Mouse (Mus musculus) neural tube, embryonic 14.5 days (tissue): ENCODE measurements around the gene Mfsd12. TPM values are rescaled to one million over a fixed set of nuclear protein-coding genes. Genes with fewer than 3 reads are reported as not detected.

Experiments
- ATAC-seq: fragments of 200-750 bp; cut with Nextera tagmentation; 2 replicates; pipeline ENCODE4 v1.8.0; 2017; ENCODE audit warnings: low read depth, mild to moderate bottlenecking, moderate TSS enrichment, moderate library complexity
- H3K27ac ChIP-seq: fragments of 300-500 bp; sonication (generic); 2 replicates; pipeline ENCODE4 v1.5.1; 2014; ENCODE audit warnings: low read depth, mild to moderate bottlenecking, control low read depth, low read length, moderate library complexity, mixed read lengths
- H3K27me3 ChIP-seq: fragments of 300-500 bp; sonication (generic); 2 replicates; pipeline ENCODE4 v1.6.1; 2014; ENCODE audit warnings: low read length; ENCODE audit not compliant: control insufficient read depth, insufficient read depth
- H3K36me3 ChIP-seq: fragments of 300-500 bp; sonication (generic); 2 replicates; pipeline ENCODE4 v1.6.1; 2014; ENCODE audit warnings: low read length, mixed read lengths; ENCODE audit not compliant: control insufficient read depth, insufficient read depth
- H3K4me1 ChIP-seq: fragments of 300-500 bp; sonication (generic); 2 replicates; pipeline ENCODE4 v1.6.1; 2014; ENCODE audit warnings: low read length; ENCODE audit not compliant: control insufficient read depth, insufficient read depth
- H3K4me2 ChIP-seq: fragments of 300-500 bp; sonication (generic); 2 replicates; pipeline ENCODE4 v1.6.1; 2014; ENCODE audit warnings: mild to moderate bottlenecking, low read depth, low read length, control low read depth
- H3K4me3 ChIP-seq: fragments of 300-500 bp; sonication (generic); 2 replicates; pipeline ENCODE4 v1.5.1; 2014; ENCODE audit warnings: low read depth, low read length, control low read depth, mixed read lengths
- H3K9ac ChIP-seq: fragments of 300-500 bp; sonication (generic); replicated peaks from 2 replicates; pipeline ENCODE4 v1.6.1; 2014; ENCODE audit warnings: low read depth, mild to moderate bottlenecking, control low read depth, low read length, mixed read lengths
- H3K9me3 ChIP-seq: fragments of 300-500 bp; sonication (generic); 2 replicates; pipeline ENCODE4 v1.6.1; 2016; ENCODE audit warnings: low read length; ENCODE audit not compliant: control insufficient read depth
- WGBS: fragments of 180-500 bp; shearing (Covaris S2); extraction: QIAGEN DNeasy Blood & Tissue Kit; methylation state at CpG from one replicate; pipeline ENCODE4 v1.1.7; 2014; 5-methylcytosine and 5-hydroxymethylcytosine counted together
- polyA plus RNA-seq: library from polyadenylated mRNA; unstranded; fragments of >200 nt; fragmentation: Nextera tagmentation; extraction: Ambion mirVana; gene quantifications from 2 replicates; pipeline ENCODE4 v1.2.1, GENCODE M21; 2014

Gene Mfsd12
- polyA plus RNA-seq, 1 experiment from 2014 or later, result 8.7 TPM

DNA sequence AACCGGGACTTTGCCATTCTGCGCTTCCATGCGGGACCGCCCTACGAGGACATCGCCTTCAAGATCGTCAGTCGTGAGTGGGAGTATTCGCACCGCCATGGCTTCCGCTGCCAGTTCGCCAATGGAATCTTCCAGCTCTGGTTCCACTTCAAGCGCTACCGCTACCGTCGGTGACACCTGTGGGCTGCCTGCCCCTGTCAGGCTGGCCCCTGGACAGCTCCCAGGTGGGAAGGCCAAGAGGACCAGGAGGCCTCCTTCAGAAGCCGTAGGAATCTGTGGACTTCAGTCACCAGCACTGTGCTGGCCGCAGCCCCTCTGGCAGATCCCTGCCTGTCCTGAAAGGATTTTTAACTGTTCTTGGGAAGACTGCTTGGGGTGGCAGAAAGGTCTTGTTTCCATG is 31.5 kb upstream of the Mfsd12 start:
- Histone ChIP-seq H3K9ac (no peak overlapping the region), H3K27ac (no peak overlapping the region), H3K4me2 (no peak overlapping the region), H3K36me3 (peaks cover 44% of the 10 kb centered on the region), H3K9me3 (no peaks in the 10 kb centered on the region), H3K4me3 (no peak overlapping the region), H3K27me3 (0 out of 2 replicates have a peak, but pooled peaks cover 2% of the 10 kb centered on the region), H3K4me1 (peaks cover 6% of the 10 kb centered on the region)
- ATAC-seq, result no peak
- WGBS, result 96% methylated on average over 18 of the region's 18 CpGs

DNA sequence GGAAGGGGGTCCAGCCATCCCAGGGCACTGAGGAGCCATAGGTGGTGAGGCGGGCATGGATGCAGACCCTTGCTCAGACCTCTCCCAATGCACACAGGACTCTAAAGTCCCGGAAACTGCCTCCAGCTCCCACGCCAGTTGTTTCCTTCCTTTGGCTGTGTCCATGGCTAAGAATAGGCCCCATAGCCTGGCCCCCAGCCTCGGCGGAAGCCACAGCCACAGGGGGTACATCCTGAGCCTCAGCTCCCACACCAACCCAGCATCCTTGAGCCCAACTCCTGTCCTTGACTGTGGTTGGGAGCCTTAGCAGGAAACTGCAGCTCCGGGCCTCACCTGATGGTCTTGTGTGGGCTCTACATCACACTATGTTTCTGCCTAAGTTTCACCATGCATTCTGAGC is 30.4 kb upstream of the Mfsd12 start:
- H3K4me3 ChIP-seq, result no peak overlapping the region
- no peak overlapping the region for H3K4me2 ChIP-seq
- ATAC-seq, result no peak
- H3K4me1 ChIP-seq, result peaks cover 3% of the 10 kb centered on the region
- H3K36me3 ChIP-seq, result peaks cover 44% of the 10 kb centered on the region
- H3K9ac ChIP-seq, result no peak overlapping the region
- H3K27me3 ChIP-seq, result no peaks in the 10 kb centered on the region
- H3K9me3 ChIP-seq, result no peaks in the 10 kb centered on the region
- H3K27ac ChIP-seq, result no peak overlapping the region
- WGBS, result 79% methylated on average over 6 of the region's 6 CpGs

DNA sequence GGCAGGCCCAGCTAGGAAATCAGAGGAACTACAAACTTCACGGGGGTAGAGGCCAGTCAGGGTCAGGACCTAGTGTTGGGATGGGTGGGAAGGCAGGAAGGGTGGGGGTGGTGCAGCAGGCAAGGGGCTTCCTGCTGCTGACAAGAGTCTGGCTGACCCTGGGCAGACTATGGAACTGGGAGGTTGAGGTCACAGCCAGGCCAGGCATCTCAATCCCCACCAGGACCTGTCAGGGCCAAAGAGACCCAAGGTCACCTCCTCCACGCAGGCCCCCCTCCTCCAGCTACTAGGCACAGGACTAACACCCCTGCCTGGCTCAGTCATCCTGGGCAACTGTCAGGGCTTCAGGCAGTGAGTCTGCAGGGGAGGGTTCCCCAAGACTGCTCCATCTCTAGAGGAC is 29.3 kb upstream of the Mfsd12 start:
- no peaks in the 10 kb centered on the region for H3K9me3 ChIP-seq
- 53% methylated on average over 2 of the region's 2 CpGs for WGBS
- H3K4me1 ChIP-seq, result no peaks in the 10 kb centered on the region
- H3K27me3 ChIP-seq, result 0 out of 2 replicates have a peak, but pooled peaks cover 4% of the 10 kb centered on the region
- H3K9ac ChIP-seq, result no peak overlapping the region
- no peak overlapping the region for H3K4me2 ChIP-seq
- no peak overlapping the region for H3K4me3 ChIP-seq
- no peak overlapping the region for H3K27ac ChIP-seq
- H3K36me3 ChIP-seq, result peaks cover 41% of the 10 kb centered on the region
- ATAC-seq, result no peak

GRCm38 (mm10) chr10:81328386-81328785 is 28.9 kb upstream of the Mfsd12 start, which contains the start of gene Tbxa2r:
Gene Tbxa2r (plus strand): TSS chr10:81328731.
- 11% methylated on average over 10 of the region's 10 CpGs for WGBS
- H3K27ac ChIP-seq, result no peak within 1 kb of the TSS
- ATAC-seq, result no peak

GRCm38 (mm10) chr10:81329194-81329975 is 27.9 kb upstream of the Mfsd12 start:
- Histone ChIP-seq H3K4me1 (no peaks in the 10 kb centered on the region), H3K9ac (no peak overlapping the region), H3K4me2 (no peak overlapping the region), H3K9me3 (no peaks in the 10 kb centered on the region), H3K36me3 (peaks cover 27% of the 10 kb centered on the region), H3K27ac (no peak overlapping the region), H3K4me3 (no peak overlapping the region), H3K27me3 (0 out of 2 replicates have a peak, but pooled peaks cover 4% of the 10 kb centered on the region)
- no peak for ATAC-seq
- 73% methylated on average over 10 of the region's 10 CpGs for WGBS

More at GRCm38 (mm10) chr10:81328386-81328785, 28.9 kb upstream of the Mfsd12 start, which contains the start of gene Tbxa2r:
- Histone ChIP-seq H3K9ac (no peak within 1 kb of the TSS), H3K9me3 (no peaks in the 10 kb centered on the region), H3K27me3 (0 out of 2 replicates have a peak, but pooled peaks cover 4% of the 10 kb centered on the region), H3K36me3 (peaks cover 37% of the 10 kb centered on the region), H3K4me1 (no peaks in the 10 kb centered on the region), H3K4me3 (no peak within 1 kb of the TSS), H3K4me2 (no peak within 1 kb of the TSS)

GRCm38 (mm10) chr10:81330007-81330406 is 27.3 kb upstream of the Mfsd12 start:
- 62% methylated on average over 4 of the region's 4 CpGs for WGBS
- H3K4me1 ChIP-seq, result no peaks in the 10 kb centered on the region
- no peak overlapping the region for H3K27ac ChIP-seq
- no peaks in the 10 kb centered on the region for H3K9me3 ChIP-seq
- ATAC-seq, result no peak
- no peak overlapping the region for H3K9ac ChIP-seq
- H3K36me3 ChIP-seq, result peaks cover 21% of the 10 kb centered on the region
- H3K4me2 ChIP-seq, result no peak overlapping the region
- no peak overlapping the region for H3K4me3 ChIP-seq
- H3K27me3 ChIP-seq, result 0 out of 2 replicates have a peak, but pooled peaks cover 4% of the 10 kb centered on the region

GRCm38 (mm10) chr10:81332277-81332676 is 25.0 kb upstream of the Mfsd12 start:
- H3K4me1 ChIP-seq, result no peaks in the 10 kb centered on the region
- H3K27ac ChIP-seq, result no peak overlapping the region

GRCm38 (mm10) chr10:81334324-81334723 is 23.0 kb upstream of the Mfsd12 start:
- 0 out of 2 replicates have a peak, but pooled peaks cover 4% of the 10 kb centered on the region for H3K27me3 ChIP-seq
- H3K9ac ChIP-seq, result no peak overlapping the region
- H3K36me3 ChIP-seq, result no peaks in the 10 kb centered on the region
- no peak overlapping the region for H3K27ac ChIP-seq
- H3K4me2 ChIP-seq, result no peak overlapping the region
- ATAC-seq, result no peak
- no peak overlapping the region for H3K4me3 ChIP-seq
- H3K9me3 ChIP-seq, result no peaks in the 10 kb centered on the region
- no peaks in the 10 kb centered on the region for H3K4me1 ChIP-seq
- 71% methylated on average over 11 of the region's 11 CpGs for WGBS

More at GRCm38 (mm10) chr10:81332277-81332676, 25.0 kb upstream of the Mfsd12 start:
- Histone ChIP-seq H3K36me3 (no peaks in the 10 kb centered on the region), H3K9ac (no peak overlapping the region), H3K27me3 (0 out of 2 replicates have a peak, but pooled peaks cover 4% of the 10 kb centered on the region), H3K4me3 (no peak overlapping the region), H3K9me3 (no peaks in the 10 kb centered on the region), H3K4me2 (no peak overlapping the region)
- ATAC-seq, result no peak
- 14% methylated on average over 29 of the region's 29 CpGs for WGBS
